Mouse (Mus musculus): ENCODE results near the gene Pxn.

- TF ChIP-seq POLR2A (IDR thresholded peaks at IDR 0.05; ENCODE audit: insufficient read length, low read depth) (no peak), TCF12 (IDR thresholded peaks at IDR 0.05; ENCODE audit: insufficient read depth, poor library complexity, severe bottlenecking) (no peak), USF1 (IDR thresholded peaks at IDR 0.05; ENCODE audit: low read depth) (no peak), MAX (IDR thresholded peaks at IDR 0.05; ENCODE audit: low read depth) (no peak), E2F4 (IDR thresholded peaks at IDR 0.05; ENCODE audit: insufficient read depth) (no peak), MYOD1 (IDR thresholded peaks at IDR 0.05; ENCODE audit: control insufficient read depth in 1 of 3, insufficient read length in 2 of 3, low read depth in 2 of 3) (no peak), MYOG (IDR thresholded peaks at IDR 0.05; ENCODE audit: control insufficient read depth in 1 of 3, insufficient read depth in 1 of 3, insufficient read length in 2 of 3, low read depth in 2 of 3) (no peak)
Measured at GRCm38 (mm10) chr5:115568681-115569080, 62.2 kb downstream of the Pxn start.
